Mouse (Mus musculus): ENCODE measurements around the gene Rce1. TPM values are rescaled to one million over a fixed set of nuclear protein-coding genes. Genes with fewer than 3 reads are reported as not detected.
A peak's percentile ranks its signal among the peaks of the same experiment; 100 is the strongest.

Rce1 gene
- total and polyA plus RNA-seq, 3 experiments, result 7.1 to 35.7 (median 8.7) TPM

- TF ChIP-seq CTCF (IDR thresholded peaks at IDR 0.05) (no peak), EP300 (IDR thresholded peaks at IDR 0.05; ENCODE audit: insufficient read depth, low read depth, low read length) (no peak), POLR2A (IDR thresholded peaks at IDR 0.05; ENCODE audit: insufficient read depth, low read depth, low read length) (no peak)
- DNase-seq, result no peak
Observed at GRCm38 (mm10) chr19:4616546-4616945, 8.9 kb downstream of the Rce1 start.

GRCm38 (mm10) chr19:4615151-4616093 lies 10.0 kb downstream of the Rce1 start, which contains the start of gene Lrfn4:
Lrfn4 (minus strand) TSS chr19:4615667.
- DNase-seq, result peak; percentile 81 to 88
- WGBS, result under 1% methylated on average over 70 of the region's 87 CpGs
- intact Hi-C loops (cut with DNase I), result no loop called here
- Histone ChIP-seq H3K4me1 (ENCODE audit: control insufficient read depth, insufficient read depth, low read length) (peaks cover 2% of the 10 kb centered on the region; the same call in 1 of the 2 replicates), H3K9ac (ENCODE audit: low read depth, low read length) (peak within 1 kb of the TSS; percentile 84), H3K4me3 (peak within 1 kb of the TSS; percentile 82), H3K27ac (peak within 1 kb of the TSS; percentile 71), H3K27me3 (ENCODE audit: control insufficient read depth, insufficient read depth, low read length) (no peaks in the 10 kb centered on the region), H3K36me3 (ENCODE audit: control insufficient read depth, insufficient read depth, low read length) (no peaks in the 10 kb centered on the region), H3K79me2 (replicated peaks; ENCODE audit: control insufficient read depth, insufficient read depth, low read length) (no peaks in the 10 kb centered on the region)
- TF ChIP-seq CTCF (IDR thresholded peaks at IDR 0.05) (peak; percentile 51), POLR2A (IDR thresholded peaks at IDR 0.05; ENCODE audit: insufficient read depth, low read depth, low read length) (peak; percentile 35), EP300 (IDR thresholded peaks at IDR 0.05; ENCODE audit: insufficient read depth, low read depth, low read length) (0 out of 2 replicates have a peak, but pooled peaks have one; percentile 5)

More at GRCm38 (mm10) chr19:4616546-4616945, 8.9 kb downstream of the Rce1 start:
- WGBS, result 40% methylated on average over 4 of the region's 4 CpGs
- Histone ChIP-seq H3K27ac (no peak overlapping the region), H3K36me3 (ENCODE audit: control insufficient read depth, insufficient read depth, low read length) (no peaks in the 10 kb centered on the region), H3K4me1 (ENCODE audit: control insufficient read depth, insufficient read depth, low read length) (peaks cover 2% of the 10 kb centered on the region; the same call in 1 of the 2 replicates), H3K9ac (ENCODE audit: low read depth, low read length) (no peak overlapping the region), H3K27me3 (ENCODE audit: control insufficient read depth, insufficient read depth, low read length) (no peaks in the 10 kb centered on the region), H3K79me2 (replicated peaks; ENCODE audit: control insufficient read depth, insufficient read depth, low read length) (no peaks in the 10 kb centered on the region), H3K4me3 (no peak overlapping the region)
- intact Hi-C loops (cut with DNase I), result no loop called here

- Histone ChIP-seq H3K36me3 (ENCODE audit: control insufficient read depth, insufficient read depth, low read length) (no peaks in the 10 kb centered on the region), H3K27me3 (ENCODE audit: control insufficient read depth, insufficient read depth, low read length) (no peaks in the 10 kb centered on the region), H3K79me2 (replicated peaks; ENCODE audit: control insufficient read depth, insufficient read depth, low read length) (no peaks in the 10 kb centered on the region), H3K27ac (peak overlapping the region; percentile 71), H3K4me1 (ENCODE audit: control insufficient read depth, insufficient read depth, low read length) (peaks cover 2% of the 10 kb centered on the region), H3K9ac (ENCODE audit: low read depth, low read length) (peak overlapping the region; percentile 84), H3K4me3 (peak overlapping the region; percentile 82)
- TF ChIP-seq CTCF (IDR thresholded peaks at IDR 0.05) (no peak), POLR2A (IDR thresholded peaks at IDR 0.05; ENCODE audit: insufficient read depth, low read depth, low read length) (no peak), EP300 (IDR thresholded peaks at IDR 0.05; ENCODE audit: insufficient read depth, low read depth, low read length) (no peak)
- intact Hi-C loops (cut with DNase I), result no loop called here
- WGBS, result 28% methylated on average over 40 of the region's 49 CpGs
- no peak for DNase-seq
Observed at GRCm38 (mm10) chr19:4614305-4615150, 10.9 kb downstream of the Rce1 start.

- Histone ChIP-seq H3K36me3 (ENCODE audit: control insufficient read depth, insufficient read depth, low read length) (no peaks in the 10 kb centered on the region), H3K27me3 (ENCODE audit: control insufficient read depth, insufficient read depth, low read length) (no peaks in the 10 kb centered on the region), H3K79me2 (replicated peaks; ENCODE audit: control insufficient read depth, insufficient read depth, low read length) (no peaks in the 10 kb centered on the region), H3K4me1 (ENCODE audit: control insufficient read depth, insufficient read depth, low read length) (peaks cover 2% of the 10 kb centered on the region), H3K4me3 (no peak overlapping the region), H3K27ac (no peak overlapping the region), H3K9ac (ENCODE audit: low read depth, low read length) (no peak overlapping the region)
- WGBS, result 94% methylated on average over 33 of the region's 33 CpGs
- TF ChIP-seq POLR2A (IDR thresholded peaks at IDR 0.05; ENCODE audit: insufficient read depth, low read depth, low read length) (no peak), CTCF (IDR thresholded peaks at IDR 0.05) (no peak), EP300 (IDR thresholded peaks at IDR 0.05; ENCODE audit: insufficient read depth, low read depth, low read length) (no peak)
- intact Hi-C loops (cut with DNase I), result no loop called here
- no peak for DNase-seq
Observed at GRCm38 (mm10) chr19:4613464-4614304, 11.8 kb downstream of the Rce1 start.
